Mouse (Mus musculus) stomach, postnatal 0 days (tissue): ENCODE data around the gene Fyb2. TPM values are rescaled to one million over a fixed set of nuclear protein-coding genes. Genes with fewer than 3 reads are reported as not detected.

Experiments
- ATAC-seq: fragments of 200-750 bp; cut with Nextera tagmentation; 2 replicates; pipeline ENCODE4 v1.8.0; 2017; ENCODE audit not compliant: low FRiP score, low TSS enrichment
- DNase-seq: peaks from one replicate; pipeline ENCODE4 v3.0.0-alpha.2; 2016; ENCODE audit warnings: low spot score
- H3K27ac ChIP-seq: fragments of 300-500 bp; sonication (generic); replicated peaks from 2 replicates; pipeline ENCODE4 v1.5.1; 2014; ENCODE audit warnings: mild to moderate bottlenecking, control low read depth
- H3K27me3 ChIP-seq: fragments of 300-500 bp; sonication (generic); 2 replicates; pipeline ENCODE4 v1.6.1; 2014; ENCODE audit warnings: low read length; ENCODE audit not compliant: control insufficient read depth, insufficient read depth
- H3K36me3 ChIP-seq: fragments of 300-500 bp; sonication (generic); 2 replicates; pipeline ENCODE4 v1.6.1; 2014; ENCODE audit warnings: low read length, mixed read lengths; ENCODE audit not compliant: control insufficient read depth, insufficient read depth
- H3K4me1 ChIP-seq: fragments of 300-500 bp; sonication (generic); replicated peaks from 2 replicates; pipeline ENCODE4 v1.6.1; 2014; ENCODE audit warnings: antibody characterized with exemption; ENCODE audit not compliant: control insufficient read depth, insufficient read depth
- H3K4me2 ChIP-seq: fragments of 300-500 bp; sonication (generic); replicated peaks from 2 replicates; pipeline ENCODE4 v1.6.1; 2014; ENCODE audit warnings: low read depth, mild to moderate bottlenecking, control low read depth, moderate library complexity
- H3K4me3 ChIP-seq: fragments of 300-500 bp; sonication (generic); 2 replicates; pipeline ENCODE4 v1.5.1; 2014; ENCODE audit warnings: low read depth, low read length, control low read depth
- H3K9ac ChIP-seq: fragments of 300-500 bp; sonication (generic); 2 replicates; pipeline ENCODE4 v1.6.1; 2014; ENCODE audit warnings: mild to moderate bottlenecking, low read length, control low read depth, mixed read lengths
- H3K9me3 ChIP-seq: fragments of 300-500 bp; sonication (generic); 2 replicates; pipeline ENCODE4 v1.6.1; 2016; ENCODE audit warnings: low read length; ENCODE audit not compliant: control insufficient read depth
- CTCF ChIP-seq: IDR thresholded peaks from 2 replicates; pipeline ENCODE4 v1.5.1; 2016; ENCODE audit warnings: antibody characterized with exemption, low read depth, mild to moderate bottlenecking, moderate library complexity
- EP300 ChIP-seq: optimal IDR thresholded peaks from 2 replicates; pipeline ENCODE3; 2016; ENCODE audit warnings: antibody characterized with exemption
- WGBS: fragments of 180-500 bp; shearing (Covaris S2); extraction: QIAGEN DNeasy Blood & Tissue Kit; methylation state at CpG from one replicate; pipeline ENCODE4 v1.1.7; 2014; 5-methylcytosine and 5-hydroxymethylcytosine counted together
- polyA plus RNA-seq: library from polyadenylated mRNA; unstranded; fragments of >200 nt; fragmentation: Nextera tagmentation; extraction: Ambion mirVana; gene quantifications from 2 replicates; pipeline ENCODE4 v1.2.1, GENCODE M21; 2015

Gene Fyb2
- polyA plus RNA-seq, 1 experiment from 2014 or later: 0.06 TPM

DNA sequence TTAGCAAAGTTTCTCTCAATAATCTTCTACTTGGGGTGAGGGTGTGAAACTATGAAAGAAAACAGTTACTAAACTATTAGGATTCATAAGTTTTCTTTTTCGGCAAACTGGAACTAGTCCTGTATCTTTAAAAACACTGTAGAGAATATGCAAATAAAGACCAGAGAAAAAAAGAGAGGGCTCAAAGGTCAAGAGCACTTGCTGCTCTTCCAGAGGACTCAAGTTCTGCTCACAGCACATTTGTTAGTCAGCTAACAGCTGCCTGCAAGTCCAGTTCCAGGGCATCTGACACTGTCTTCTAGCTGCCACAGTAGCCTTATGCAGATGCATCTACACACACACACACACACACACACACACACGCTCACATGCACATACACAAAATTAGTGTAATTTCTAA is 59.4 kb downstream of the Fyb2 start:
- DNase-seq (no peak), ATAC-seq (no peak)
- H3K4me2 ChIP-seq: no peak overlapping the region
- H3K4me1 ChIP-seq: no peaks in the 10 kb centered on the region
- TF ChIP-seq EP300 (no peak), CTCF (no peak)
- H3K4me3 ChIP-seq: no peak overlapping the region
- no peak overlapping the region for H3K27ac ChIP-seq
- WGBS: 81% methylated on average over 2 of the region's 2 CpGs
- H3K9me3 ChIP-seq: no peaks in the 10 kb centered on the region
- no peak overlapping the region for H3K9ac ChIP-seq
- no peaks in the 10 kb centered on the region for H3K36me3 ChIP-seq
- no peaks in the 10 kb centered on the region for H3K27me3 ChIP-seq

DNA sequence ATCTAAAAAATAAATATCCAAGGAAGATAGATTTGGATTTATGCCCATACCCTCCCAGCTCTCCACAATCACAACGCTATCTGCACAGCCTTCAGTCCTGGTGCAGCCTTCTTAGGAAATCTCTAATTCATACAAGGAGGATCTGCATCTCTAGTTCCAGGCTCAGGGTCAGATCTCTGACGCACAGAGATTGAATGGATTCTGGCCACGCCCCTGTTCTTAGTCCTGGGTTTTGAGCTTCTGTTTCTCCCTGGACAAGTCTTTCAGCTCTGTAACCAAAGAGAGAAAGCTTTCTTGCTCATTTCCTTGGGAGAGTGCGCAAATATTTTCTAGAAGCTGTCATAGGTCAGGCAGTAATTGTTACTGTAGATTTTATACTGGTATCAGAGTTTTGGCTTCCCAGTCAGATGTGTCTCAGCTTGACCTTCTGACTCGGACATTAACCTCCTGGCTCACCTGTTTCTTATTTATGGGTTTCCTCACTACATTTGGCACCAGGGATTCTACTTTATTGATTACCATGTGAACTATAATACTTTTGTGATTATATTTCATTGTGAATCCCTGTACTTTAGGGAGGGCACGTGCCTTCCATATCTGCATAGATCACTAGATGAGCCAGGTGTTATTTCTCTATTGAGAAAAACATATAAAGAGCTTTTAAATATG is 62.0 kb downstream of the Fyb2 start:
- Histone ChIP-seq H3K9ac (no peak overlapping the region), H3K4me3 (no peak overlapping the region), H3K9me3 (no peaks in the 10 kb centered on the region), H3K27me3 (no peaks in the 10 kb centered on the region), H3K4me1 (no peaks in the 10 kb centered on the region), H3K36me3 (no peaks in the 10 kb centered on the region), H3K4me2 (no peak overlapping the region), H3K27ac (no peak overlapping the region)
- TF ChIP-seq CTCF: no peak
- no peak for TF ChIP-seq EP300
- no peak for DNase-seq
- 77% methylated on average over 6 of the region's 6 CpGs for WGBS
- no peak for ATAC-seq

DNA sequence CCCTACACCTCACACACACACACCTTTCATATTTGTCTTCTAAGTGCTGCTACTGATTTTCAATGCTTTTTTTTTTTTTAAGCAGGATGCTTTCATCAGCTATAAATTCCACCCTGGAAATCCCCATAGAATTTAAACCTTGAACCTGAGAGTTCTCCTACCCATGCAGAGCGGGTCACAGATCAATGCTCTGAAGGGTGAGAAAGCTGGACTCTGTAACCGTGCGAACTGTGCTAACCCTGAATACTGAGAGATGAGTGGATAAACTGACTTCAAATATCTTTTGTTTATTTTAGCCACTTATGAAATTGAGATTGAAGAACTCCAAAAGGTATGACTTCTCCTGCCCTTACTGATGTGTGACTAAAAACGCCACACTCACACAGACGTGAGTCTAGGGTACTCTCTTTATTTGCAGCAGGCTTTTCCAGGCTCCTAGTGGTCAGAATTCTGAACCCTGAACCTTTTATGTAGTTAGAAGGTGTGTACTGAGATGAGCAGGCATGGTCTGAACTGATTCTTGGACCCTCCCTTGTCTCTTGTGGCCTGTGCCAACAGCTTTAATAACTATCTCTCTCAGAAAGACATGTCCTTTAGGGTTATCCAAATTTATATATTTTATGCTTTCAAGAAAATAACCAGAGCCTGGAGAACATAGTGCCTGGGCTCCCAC is 72.8 kb downstream of the Fyb2 start:
- no peak overlapping the region for H3K27ac ChIP-seq
- H3K27me3 ChIP-seq: no peaks in the 10 kb centered on the region
- DNase-seq (no peak), ATAC-seq (no peak)
- H3K4me2 ChIP-seq: no peak overlapping the region
- H3K4me3 ChIP-seq: no peak overlapping the region
- H3K4me1 ChIP-seq: no peaks in the 10 kb centered on the region
- H3K9me3 ChIP-seq: no peaks in the 10 kb centered on the region
- no peak overlapping the region for H3K9ac ChIP-seq
- 76% methylated on average over 5 of the region's 5 CpGs for WGBS
- no peaks in the 10 kb centered on the region for H3K36me3 ChIP-seq
- TF ChIP-seq EP300: no peak
- no peak for TF ChIP-seq CTCF

DNA sequence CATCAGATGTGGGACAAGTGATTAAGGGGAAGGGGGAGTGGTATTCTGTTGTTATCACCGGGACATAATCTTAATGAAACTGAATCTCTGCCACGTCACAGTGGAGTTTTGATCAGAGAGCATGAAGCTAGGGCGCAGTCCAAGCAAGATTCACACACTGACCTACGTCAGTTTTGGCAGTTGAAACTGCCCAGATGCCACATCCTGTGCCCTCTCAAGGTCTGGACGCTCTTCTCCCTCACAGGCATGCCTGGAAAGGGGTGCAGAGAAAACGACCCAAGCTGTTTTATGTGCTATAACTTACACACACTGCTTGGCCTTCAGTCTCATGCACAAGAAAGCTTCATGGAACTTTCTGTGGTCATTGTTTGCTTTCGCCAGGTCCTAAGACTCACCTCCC is 74.4 kb downstream of the Fyb2 start:
- Histone ChIP-seq H3K4me1 (no peaks in the 10 kb centered on the region), H3K36me3 (no peaks in the 10 kb centered on the region), H3K27me3 (no peaks in the 10 kb centered on the region), H3K9ac (no peak overlapping the region), H3K27ac (no peak overlapping the region), H3K4me3 (no peak overlapping the region), H3K4me2 (no peak overlapping the region), H3K9me3 (no peaks in the 10 kb centered on the region)
- TF ChIP-seq CTCF: no peak
- TF ChIP-seq EP300: no peak
- DNase-seq: no peak
- WGBS: 67% methylated on average over 7 of the region's 7 CpGs
- no peak for ATAC-seq

DNA sequence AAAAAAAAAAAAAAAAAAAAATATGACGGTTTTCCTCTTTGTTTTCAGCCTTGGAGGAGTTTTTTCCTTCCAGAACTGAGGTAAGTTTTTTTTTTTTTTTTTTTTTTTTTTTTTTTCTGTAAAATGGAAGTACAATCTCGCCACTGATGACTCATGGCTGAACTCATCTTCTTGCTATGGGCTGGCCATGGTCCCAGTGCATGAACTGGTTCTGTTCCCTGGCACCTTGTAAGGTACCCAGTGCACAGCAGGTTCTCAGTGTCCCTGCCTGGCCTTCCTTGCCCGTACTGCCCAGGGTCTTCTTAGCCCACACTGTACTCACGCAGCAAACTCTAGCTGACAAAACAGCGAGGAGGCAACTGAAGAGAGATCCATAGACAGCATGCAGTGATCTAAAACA is 74.8 kb downstream of the Fyb2 start:
- no peaks in the 10 kb centered on the region for H3K27me3 ChIP-seq
- no peak overlapping the region for H3K4me3 ChIP-seq
- no peaks in the 10 kb centered on the region for H3K4me1 ChIP-seq
- WGBS: 69% methylated on average over 5 of the region's 5 CpGs
- ATAC-seq (no peak), DNase-seq (no peak)
- H3K9me3 ChIP-seq: no peaks in the 10 kb centered on the region
- H3K9ac ChIP-seq: no peak overlapping the region
- H3K36me3 ChIP-seq: no peaks in the 10 kb centered on the region
- no peak for TF ChIP-seq EP300
- no peak for TF ChIP-seq CTCF
- no peak overlapping the region for H3K27ac ChIP-seq
- no peak overlapping the region for H3K4me2 ChIP-seq

DNA sequence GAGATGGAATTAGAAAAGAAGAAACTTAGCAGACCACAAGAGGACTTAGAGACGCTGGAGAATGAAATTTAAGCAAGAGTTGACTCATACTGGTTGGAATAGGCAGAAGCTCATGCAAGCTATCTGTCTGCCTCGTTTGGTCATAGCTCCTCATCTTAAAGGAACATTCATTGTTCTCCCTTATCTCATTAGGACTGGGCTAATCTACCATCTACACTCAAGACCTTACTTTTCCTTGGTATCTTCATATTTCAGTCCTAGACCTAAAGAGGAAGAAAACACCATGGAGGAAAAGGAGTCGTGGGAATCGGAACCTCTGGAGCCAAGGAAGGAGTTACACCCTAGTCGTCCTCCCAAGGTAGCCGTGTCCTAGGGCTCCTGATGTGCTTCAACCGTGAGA is 75.5 kb downstream of the Fyb2 start:
- H3K4me2 ChIP-seq: no peak overlapping the region
- TF ChIP-seq EP300 (no peak), CTCF (no peak)
- whole genome bisulfite sequencing: 85% methylated on average over 7 of the region's 7 CpGs
- H3K4me1 ChIP-seq: no peaks in the 10 kb centered on the region
- DNase-seq (no peak), ATAC-seq (no peak)
- no peaks in the 10 kb centered on the region for H3K9me3 ChIP-seq
- H3K36me3 ChIP-seq: no peaks in the 10 kb centered on the region
- H3K27me3 ChIP-seq: no peaks in the 10 kb centered on the region
- no peak overlapping the region for H3K9ac ChIP-seq
- no peak overlapping the region for H3K4me3 ChIP-seq
- H3K27ac ChIP-seq: no peak overlapping the region
